Mouse (Mus musculus): Measurements from ENCODE around the gene Spaca4. TPM values are rescaled to one million over a fixed set of nuclear protein-coding genes. Genes with fewer than 3 reads are reported as not detected.

Spaca4 gene
- polyA plus RNA-seq, 2 experiments = not detected

- Histone ChIP-seq H3K4me3 (ENCODE audit: insufficient read depth in 1 of 2, low read depth in 2 of 2, low read length in 2 of 2) (no peak overlapping the region), H3K27ac (no peak overlapping the region), H3K27me3 (ENCODE audit: control insufficient read depth, insufficient read depth, low read length) (no peaks in the 10 kb centered on the region), H3K9me3 (ENCODE audit: control insufficient read depth, low read length) (no peaks in the 10 kb centered on the region), H3K9ac (replicated peaks) (no peak overlapping the region), H3K4me1 (replicated peaks; ENCODE audit: control insufficient read depth in 2 of 2, insufficient read depth in 2 of 2, low read length in 1 of 2) (no peaks in the 10 kb centered on the region), H3K4me2 (ENCODE audit: low read depth) (no peak overlapping the region), H3K36me3 (replicated peaks; ENCODE audit: control insufficient read depth, insufficient read depth, low read depth) (no peaks in the 10 kb centered on the region)
- DNase-seq (ENCODE audit: low read depth in 3 of 3, low spot score in 3 of 3) (no peak), ATAC-seq (ENCODE audit: insufficient read depth) (no peak)
- WGBS (ENCODE audit: insufficient replicate concordance) = 37% methylated on average over 8 of the region's 8 CpGs
- no peak for TF ChIP-seq EP300 (IDR thresholded peaks at IDR 0.05; ENCODE audit: low read depth)
- no peak for TF ChIP-seq CTCF (IDR thresholded peaks at IDR 0.05; ENCODE audit: low read depth)
These were observed 41.2 kb upstream of the Spaca4 start for GRCm38 (mm10) chr7:45766764-45767163.

GRCm38 (mm10) chr7:45765995-45766394 is 40.4 kb upstream of the Spaca4 start:
- Histone ChIP-seq H3K36me3 (replicated peaks; ENCODE audit: control insufficient read depth, insufficient read depth, low read depth) (no peaks in the 10 kb centered on the region), H3K27me3 (ENCODE audit: control insufficient read depth, insufficient read depth, low read length) (no peaks in the 10 kb centered on the region), H3K9ac (replicated peaks) (no peak overlapping the region), H3K4me3 (ENCODE audit: insufficient read depth in 1 of 2, low read depth in 2 of 2, low read length in 2 of 2) (no peak overlapping the region), H3K4me2 (ENCODE audit: low read depth) (no peak overlapping the region), H3K27ac (no peak overlapping the region), H3K9me3 (ENCODE audit: control insufficient read depth, low read length) (no peaks in the 10 kb centered on the region), H3K4me1 (replicated peaks; ENCODE audit: control insufficient read depth in 2 of 2, insufficient read depth in 2 of 2, low read length in 1 of 2) (no peaks in the 10 kb centered on the region)
- WGBS (ENCODE audit: insufficient replicate concordance) = 39% methylated on average over 8 of the region's 8 CpGs
- DNase-seq (ENCODE audit: low read depth in 3 of 3, low spot score in 3 of 3) (no peak), ATAC-seq (ENCODE audit: insufficient read depth) (no peak)
- no peak for TF ChIP-seq EP300 (IDR thresholded peaks at IDR 0.05; ENCODE audit: low read depth)
- no peak for TF ChIP-seq CTCF (IDR thresholded peaks at IDR 0.05; ENCODE audit: low read depth)

GRCm38 (mm10) chr7:45760151-45760550 is 34.5 kb upstream of the Spaca4 start:
- no peak overlapping the region for H3K27ac ChIP-seq
- peaks cover 7% of the 10 kb centered on the region for H3K27me3 ChIP-seq (ENCODE audit: control insufficient read depth, insufficient read depth, low read length)
- WGBS (ENCODE audit: insufficient replicate concordance) = 49% methylated on average over 5 of the region's 5 CpGs
- no peak for ATAC-seq (ENCODE audit: insufficient read depth)
- H3K4me2 ChIP-seq (ENCODE audit: low read depth) = no peak overlapping the region
- DNase-seq (ENCODE audit: low read depth in 3 of 3, low spot score in 3 of 3) = no peak
- no peak overlapping the region for H3K9ac ChIP-seq (replicated peaks)
- H3K4me1 ChIP-seq (replicated peaks; ENCODE audit: control insufficient read depth in 2 of 2, insufficient read depth in 2 of 2, low read length in 1 of 2) = no peaks in the 10 kb centered on the region
- no peaks in the 10 kb centered on the region for H3K36me3 ChIP-seq (replicated peaks; ENCODE audit: control insufficient read depth, insufficient read depth, low read depth)
- H3K9me3 ChIP-seq (ENCODE audit: control insufficient read depth, low read length) = no peaks in the 10 kb centered on the region
- H3K4me3 ChIP-seq (ENCODE audit: insufficient read depth in 1 of 2, low read depth in 2 of 2, low read length in 2 of 2) = no peak overlapping the region
- no peak for TF ChIP-seq CTCF (IDR thresholded peaks at IDR 0.05; ENCODE audit: low read depth)
- no peak for TF ChIP-seq EP300 (IDR thresholded peaks at IDR 0.05; ENCODE audit: low read depth)

- DNase-seq (ENCODE audit: low read depth in 3 of 3, low spot score in 3 of 3) (no peak), ATAC-seq (ENCODE audit: insufficient read depth) (no peak)
- H3K27ac ChIP-seq = no peak overlapping the region
These were observed 33.8 kb upstream of the Spaca4 start for GRCm38 (mm10) chr7:45759400-45759799.

GRCm38 (mm10) chr7:45755703-45756102 is 30.1 kb upstream of the Spaca4 start:
- Histone ChIP-seq H3K27ac (no peak overlapping the region), H3K4me1 (replicated peaks; ENCODE audit: control insufficient read depth in 2 of 2, insufficient read depth in 2 of 2, low read length in 1 of 2) (no peaks in the 10 kb centered on the region; a peak in 1 of 4 replicates), H3K4me3 (ENCODE audit: insufficient read depth in 1 of 2, low read depth in 2 of 2, low read length in 2 of 2) (no peak overlapping the region), H3K9me3 (ENCODE audit: control insufficient read depth, low read length) (no peaks in the 10 kb centered on the region), H3K9ac (replicated peaks) (no peak overlapping the region), H3K36me3 (replicated peaks; ENCODE audit: control insufficient read depth, insufficient read depth, low read depth) (no peaks in the 10 kb centered on the region), H3K4me2 (ENCODE audit: low read depth) (no peak overlapping the region), H3K27me3 (ENCODE audit: control insufficient read depth, insufficient read depth, low read length) (peaks cover 7% of the 10 kb centered on the region)
- WGBS (ENCODE audit: insufficient replicate concordance) = 45% methylated on average over 6 of the region's 6 CpGs
- ATAC-seq (ENCODE audit: insufficient read depth) (no peak), DNase-seq (ENCODE audit: low read depth in 3 of 3, low spot score in 3 of 3) (no peak)
- TF ChIP-seq EP300 (IDR thresholded peaks at IDR 0.05; ENCODE audit: low read depth) = no peak
- no peak for TF ChIP-seq CTCF (IDR thresholded peaks at IDR 0.05; ENCODE audit: low read depth)

More at GRCm38 (mm10) chr7:45759400-45759799, 33.8 kb upstream of the Spaca4 start:
- Histone ChIP-seq H3K36me3 (replicated peaks; ENCODE audit: control insufficient read depth, insufficient read depth, low read depth) (no peaks in the 10 kb centered on the region), H3K9ac (replicated peaks) (no peak overlapping the region), H3K4me3 (ENCODE audit: insufficient read depth in 1 of 2, low read depth in 2 of 2, low read length in 2 of 2) (no peak overlapping the region), H3K9me3 (ENCODE audit: control insufficient read depth, low read length) (no peaks in the 10 kb centered on the region), H3K4me1 (replicated peaks; ENCODE audit: control insufficient read depth in 2 of 2, insufficient read depth in 2 of 2, low read length in 1 of 2) (no peaks in the 10 kb centered on the region), H3K27me3 (ENCODE audit: control insufficient read depth, insufficient read depth, low read length) (peaks cover 7% of the 10 kb centered on the region), H3K4me2 (ENCODE audit: low read depth) (peak overlapping the region; percentile 28; the same call in 1 of the 2 replicates)
- TF ChIP-seq EP300 (IDR thresholded peaks at IDR 0.05; ENCODE audit: low read depth) (no peak), CTCF (IDR thresholded peaks at IDR 0.05; ENCODE audit: low read depth) (no peak)
- 11% methylated on average over 23 of the region's 27 CpGs for WGBS (ENCODE audit: insufficient replicate concordance)
